8 mouse cellular contexts compared by ENCODE assay signal in genomic region chr11:44470432-44471336, GRCm38 (mm10). TPM values are rescaled to one million over a fixed set of nuclear protein-coding genes. Genes with fewer than 3 reads are reported as not detected.
DNase-seq lines count a peak whose midpoint lies in the region; ATAC-seq lines count a peak whose summit lies in the region.

Gene Ublcp1 (minus strand): TSS chr11:44470498.

- H3K36me3 ChIP-seq in hindbrain, embryonic 12.5 days: peaks cover 6% of the 10 kb centered on the region; the same call in 1 of the 2 replicates

- peak; percentile 94 for ATAC-seq in hindbrain, embryonic 12.5 days (ENCODE audit: low FRiP score)

- H3K4me3 ChIP-seq in hindbrain, embryonic 12.5 days: peak within 1 kb of the TSS; percentile 89

- peak within 1 kb of the TSS; percentile 88 for H3K27ac ChIP-seq in hindbrain, embryonic 12.5 days

- WGBS in hindbrain, embryonic 12.5 days: under 1% methylated on average over 52 of the region's 54 CpGs

- DNase-seq in Muller cell, postnatal 12 days (ENCODE audit: inconsistent ontology term): peak; percentile 95
- peak; percentile 95 for DNase-seq in cerebellum, adult 9-11 months
- peak; percentile 89 to 90 for DNase-seq in frontal cortex, postnatal 10 days (ENCODE audit: low spot score in 2 of 2)
- peak; percentile 92 to 93 for DNase-seq in layer of hippocampus, postnatal 14 days (ENCODE audit: low spot score in 2 of 2)
- DNase-seq in lung, postnatal 14 days: peak; percentile 95
- peak; percentile 81 for DNase-seq in retina, adult 2 months (ENCODE audit: low read depth, low spot score)
- DNase-seq in thymus, postnatal 36 days: peak; percentile 93

- H3K9ac ChIP-seq in hindbrain, embryonic 12.5 days: peak within 1 kb of the TSS; percentile 93

- no peaks in the 10 kb centered on the region for H3K9me3 ChIP-seq in hindbrain, embryonic 12.5 days (replicated peaks)

- H3K27me3 ChIP-seq in hindbrain, embryonic 12.5 days: 0 out of 2 replicates have a peak, but pooled peaks cover 3% of the 10 kb centered on the region

- peaks cover 16% of the 10 kb centered on the region for H3K4me1 ChIP-seq in hindbrain, embryonic 12.5 days

- peak within 1 kb of the TSS; percentile 75 for H3K4me2 ChIP-seq in hindbrain, embryonic 12.5 days (replicated peaks)

RNA-seq across cellular contexts. Expression of gene Ublcp1, which starts in this region (rescaled TPM):
- 63.6 and 65.3 TPM in 2 replicates for polyA plus RNA-seq in hindbrain, embryonic 12.5 days (2016; fragmentation: Nextera tagmentation; extraction: Ambion mirVana)
- 10 to 100 TPM; 42.9 to 46.1 TPM for total RNA-seq in layer of hippocampus, postnatal 14 days (2021)

Comparison
In these comparisons a context has a peak if more than half of its experiments do, and no peak if none do; other contexts are left out.
1. Peak in every context shown above with its lines: DNase-seq, ATAC-seq, H3K4me3 ChIP-seq and H3K27ac ChIP-seq.